Mouse (Mus musculus): Measurements from ENCODE around the gene Olfr1298.

The Olfr1298 gene

DNA sequence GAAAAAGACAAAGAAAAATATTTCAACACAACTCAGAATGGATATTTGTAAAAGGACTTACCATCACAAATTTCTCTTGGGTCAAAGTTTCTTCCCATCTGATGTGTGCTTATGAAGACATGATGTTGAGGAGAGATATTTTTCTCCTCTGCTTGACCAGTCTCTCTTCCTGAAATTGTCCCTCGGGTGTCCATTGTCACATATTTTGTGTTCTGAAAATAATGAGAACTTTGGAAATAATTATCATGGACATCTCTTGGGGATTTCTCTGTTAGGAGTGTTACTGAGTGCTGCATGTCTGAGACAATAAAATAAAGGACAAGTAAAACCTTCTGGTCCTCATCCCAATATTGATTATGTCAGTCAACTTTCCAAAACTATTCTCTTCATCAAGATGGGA, at the start of gene Olfr1298:
TSS of gene Olfr1298 (minus strand) at position 101 of the 400 bp plus-strand sequence.
- DNase-seq (ENCODE audit: low read depth in 2 of 2, low spot score in 2 of 2): no peak

DNA sequence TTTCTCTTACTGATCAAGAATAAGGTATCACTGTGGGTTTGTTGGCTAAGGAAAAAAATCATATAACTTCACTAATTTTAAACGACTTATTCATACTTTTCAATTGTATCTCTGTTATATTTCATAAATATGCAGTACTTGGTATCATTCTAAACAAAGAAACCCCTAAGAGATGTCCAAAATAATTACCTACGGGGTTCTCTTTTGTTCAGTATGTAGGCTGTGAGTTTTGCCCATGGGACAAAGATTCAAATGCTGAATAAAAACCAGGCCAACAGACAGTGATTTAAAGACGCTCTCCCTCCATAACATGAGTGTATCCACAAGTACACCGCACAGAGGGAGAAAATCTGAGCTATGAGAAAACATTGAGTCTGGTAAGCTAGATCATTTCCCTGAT, 12.1 kb upstream of the Olfr1298 start, which contains the start of gene Olfr1299:
TSS of gene Olfr1299 (plus strand) at position 301 of the 400 bp plus-strand sequence.
- DNase-seq (ENCODE audit: low read depth in 2 of 2, low spot score in 2 of 2): no peak

GRCm38 (mm10) chr2:111626397-111626796, 22.6 kb downstream of the Olfr1298 start, which contains the start of gene Olfr1297:
Gene Olfr1297, minus strand, starts transcription at chr2:111626497.
- no peak for DNase-seq (ENCODE audit: low read depth in 2 of 2, low spot score in 2 of 2)

Measured in CD8-positive naive resting alpha-beta T cell, adult 2 months (primary cell).